Mouse (Mus musculus): ENCODE measurements around the gene Atf7.
"Not testable (repeated sequence)": the region's sequence is repeated elsewhere in the genome, so short reads cannot be mapped to it uniquely, and the experiment has no call there.

Atf7 gene

GRCm38 (mm10) chr15:102619486-102619885 lies 5.8 kb downstream of the Atf7 start:
- no peak for DNase-seq (ENCODE audit: low spot score in 2 of 2)

GRCm38 (mm10) chr15:102617654-102618053 lies 7.6 kb downstream of the Atf7 start:
- DNase-seq (ENCODE audit: low spot score in 2 of 2) = no peak

- DNase-seq (ENCODE audit: low spot score in 2 of 2) = no peak
Observed at GRCm38 (mm10) chr15:102616174-102616573, 9.1 kb downstream of the Atf7 start.

GRCm38 (mm10) chr15:102614224-102614623 lies 11.0 kb downstream of the Atf7 start:
- DNase-seq (ENCODE audit: low spot score in 2 of 2) = no peak

GRCm38 (mm10) chr15:102612966-102613365 lies 12.3 kb downstream of the Atf7 start:
- no peak for DNase-seq (ENCODE audit: low spot score in 2 of 2)

- not testable (repeated sequence) for DNase-seq (ENCODE audit: low spot score in 2 of 2)
Observed at GRCm38 (mm10) chr15:102608586-102608985, 16.7 kb downstream of the Atf7 start.

GRCm38 (mm10) chr15:102593996-102594656 lies 31.1 kb downstream of the Atf7 start:
- no peak for DNase-seq (ENCODE audit: low spot score in 2 of 2)

- no peak for DNase-seq (ENCODE audit: low spot score in 2 of 2)
Observed at GRCm38 (mm10) chr15:102592674-102593073, 32.6 kb downstream of the Atf7 start.

- DNase-seq (ENCODE audit: low spot score in 2 of 2) = no peak
Observed at GRCm38 (mm10) chr15:102590567-102590966, 34.7 kb downstream of the Atf7 start.

GRCm38 (mm10) chr15:102589826-102590225 lies 35.4 kb downstream of the Atf7 start:
- DNase-seq (ENCODE audit: low spot score in 2 of 2) = no peak

GRCm38 (mm10) chr15:102585501-102585900 lies 39.8 kb downstream of the Atf7 start:
- DNase-seq (ENCODE audit: low spot score in 2 of 2) = no peak

- peak; percentile 42 to 64 for DNase-seq (ENCODE audit: low spot score in 2 of 2)
Observed at GRCm38 (mm10) chr15:102583708-102584383, 41.4 kb downstream of the Atf7 start.

- DNase-seq (ENCODE audit: low spot score in 2 of 2) = no peak
Observed at GRCm38 (mm10) chr15:102581205-102581604, 44.1 kb downstream of the Atf7 start.

- DNase-seq (ENCODE audit: low spot score in 2 of 2) = no peak
Observed at GRCm38 (mm10) chr15:102578351-102578750, 46.9 kb downstream of the Atf7 start.

GRCm38 (mm10) chr15:102576972-102577371 lies 48.3 kb downstream of the Atf7 start:
- DNase-seq (ENCODE audit: low spot score in 2 of 2) = no peak

GRCm38 (mm10) chr15:102572081-102572480 lies 53.2 kb downstream of the Atf7 start:
- no peak for DNase-seq (ENCODE audit: low spot score in 2 of 2)

GRCm38 (mm10) chr15:102567849-102568248 lies 57.4 kb downstream of the Atf7 start:
- DNase-seq (ENCODE audit: low spot score in 2 of 2) = no peak

- DNase-seq (ENCODE audit: low spot score in 2 of 2) = no peak
Observed at GRCm38 (mm10) chr15:102563681-102564080, 61.6 kb downstream of the Atf7 start.

- DNase-seq (ENCODE audit: low spot score in 2 of 2) = no peak
Observed at GRCm38 (mm10) chr15:102563061-102563460, 62.2 kb downstream of the Atf7 start.

GRCm38 (mm10) chr15:102562491-102562890 lies 62.8 kb downstream of the Atf7 start:
- DNase-seq (ENCODE audit: low spot score in 2 of 2) = no peak

- no peak for DNase-seq (ENCODE audit: low spot score in 2 of 2)
Observed at GRCm38 (mm10) chr15:102557580-102557979, 67.7 kb downstream of the Atf7 start.

- no peak for DNase-seq (ENCODE audit: low spot score in 2 of 2)
Observed at GRCm38 (mm10) chr15:102555581-102555980, 69.7 kb downstream of the Atf7 start.

GRCm38 (mm10) chr15:102552599-102552998 lies 72.7 kb downstream of the Atf7 start:
- no peak for DNase-seq (ENCODE audit: low spot score in 2 of 2)
